Mouse (Mus musculus) embryonic stem cell, embryonic (primary cell): ENCODE results near the gene Dnajc10.

Experiments
- CTCF ChIA-PET, 4 experiments: fragments of 300-600 bp in 2 of 4; fragments of 350-600 bp in 2 of 4; sonication (Branson Sonifier 250); formaldehyde crosslinking; loops; one replicate each; lab custom pipeline; 2022; ENCODE audit warnings: inconsistent platforms in 2 of 4; lab: Charles Lee
- POLR2A ChIA-PET, 4 experiments: fragments of 300-600 bp in 2 of 4; fragments of 350-600 bp in 2 of 4; sonication (Branson Sonifier 250); formaldehyde crosslinking; loops; one replicate each; lab custom pipeline; 2022; ENCODE audit warnings: antibody characterized with exemption in 4 of 4, inconsistent platforms in 1 of 4; lab: Charles Lee

Dnajc10 gene

GRCm38 (mm10) chr2:80322878-80323277 is 7.6 kb downstream of the Dnajc10 start:
- ChIA-PET POLR2A (no interaction called here), CTCF (no interaction called here)

GRCm38 (mm10) chr2:80325779-80326178 is 10.5 kb downstream of the Dnajc10 start:
- POLR2A ChIA-PET, result no interaction called here
- CTCF ChIA-PET, result no interaction called here

- ChIA-PET POLR2A (no interaction called here), CTCF (no interaction called here)
Observed at GRCm38 (mm10) chr2:80327272-80327671, 12.0 kb downstream of the Dnajc10 start.

- POLR2A ChIA-PET, result no interaction called here
- CTCF ChIA-PET, result no interaction called here
Observed at GRCm38 (mm10) chr2:80328961-80329653, 13.8 kb downstream of the Dnajc10 start.

- CTCF ChIA-PET, result no interaction called here
Observed at GRCm38 (mm10) chr2:80340537-80340936, 25.3 kb downstream of the Dnajc10 start.

GRCm38 (mm10) chr2:80354531-80354930 is 39.3 kb downstream of the Dnajc10 start:
- POLR2A ChIA-PET, result interaction anchor here in 1 of 4 experiments (2.1 kb wide), 1 partner anchor 10 kb away, joined by 6 read pairs; no protein-coding TSS in a partner anchor
- CTCF ChIA-PET, result no interaction called here

More at GRCm38 (mm10) chr2:80340537-80340936, 25.3 kb downstream of the Dnajc10 start:
- POLR2A ChIA-PET, result no interaction called here

GRCm38 (mm10) chr2:80356656-80357231 is 41.5 kb downstream of the Dnajc10 start:
- POLR2A ChIA-PET, result interaction anchor here in 1 of 4 experiments (0.6 to 0.7 kb wide), 2 partner anchors 15 to 179 kb away, joined by 3 to 5 read pairs; no protein-coding TSS in a partner anchor
- CTCF ChIA-PET, result interaction anchor here in 3 of 4 experiments (0.6 to 0.7 kb wide), 3 partner anchors 282 to 871 kb away, joined by 3 to 13 read pairs (median 4); no protein-coding TSS in a partner anchor

GRCm38 (mm10) chr2:80371458-80371857 is 56.2 kb downstream of the Dnajc10 start:
- CTCF ChIA-PET, result no interaction called here
- POLR2A ChIA-PET, result no interaction called here

GRCm38 (mm10) chr2:80374892-80375291 is 59.6 kb downstream of the Dnajc10 start:
- ChIA-PET POLR2A (no interaction called here), CTCF (interaction anchor here in 1 of 4 experiments (0.6 kb wide), 1 partner anchor 116 kb away, joined by 3 read pairs; no protein-coding TSS in a partner anchor)

- CTCF ChIA-PET, result no interaction called here
- POLR2A ChIA-PET, result interaction anchor here in 1 of 4 experiments (0.6 kb wide), 1 partner anchor 201 kb away, joined by 4 read pairs; no protein-coding TSS in a partner anchor
Observed at GRCm38 (mm10) chr2:80379848-80380247, 64.6 kb downstream of the Dnajc10 start.

- CTCF ChIA-PET, result no interaction called here
- POLR2A ChIA-PET, result no interaction called here
Observed at GRCm38 (mm10) chr2:80384447-80384846, 69.2 kb downstream of the Dnajc10 start.

- CTCF ChIA-PET, result no interaction called here
- POLR2A ChIA-PET, result no interaction called here
Observed at GRCm38 (mm10) chr2:80386255-80386654, 71.0 kb downstream of the Dnajc10 start.

GRCm38 (mm10) chr2:80387668-80388067 is 72.4 kb downstream of the Dnajc10 start:
- ChIA-PET CTCF (interaction anchor here in 1 of 4 experiments (1.1 kb wide), 1 partner anchor 53 kb away, joined by 3 read pairs; no protein-coding TSS in a partner anchor), POLR2A (no interaction called here)

- CTCF ChIA-PET, result no interaction called here
- POLR2A ChIA-PET, result no interaction called here
Observed at GRCm38 (mm10) chr2:80388341-80388740, 73.1 kb downstream of the Dnajc10 start.

GRCm38 (mm10) chr2:80396057-80396456 is 80.8 kb downstream of the Dnajc10 start:
- CTCF ChIA-PET, result no interaction called here
- POLR2A ChIA-PET, result no interaction called here

GRCm38 (mm10) chr2:80396864-80397263 is 81.6 kb downstream of the Dnajc10 start:
- CTCF ChIA-PET, result no interaction called here
- POLR2A ChIA-PET, result no interaction called here

- POLR2A ChIA-PET, result no interaction called here
- CTCF ChIA-PET, result interaction anchor here in 1 of 4 experiments (0.6 kb wide), 1 partner anchor 147 kb away, joined by 3 read pairs; no protein-coding TSS in a partner anchor
Observed at GRCm38 (mm10) chr2:80398595-80399099, 83.4 kb downstream of the Dnajc10 start.
